Mouse (Mus musculus): ENCODE data around the gene Nlrc5.

DNA sequence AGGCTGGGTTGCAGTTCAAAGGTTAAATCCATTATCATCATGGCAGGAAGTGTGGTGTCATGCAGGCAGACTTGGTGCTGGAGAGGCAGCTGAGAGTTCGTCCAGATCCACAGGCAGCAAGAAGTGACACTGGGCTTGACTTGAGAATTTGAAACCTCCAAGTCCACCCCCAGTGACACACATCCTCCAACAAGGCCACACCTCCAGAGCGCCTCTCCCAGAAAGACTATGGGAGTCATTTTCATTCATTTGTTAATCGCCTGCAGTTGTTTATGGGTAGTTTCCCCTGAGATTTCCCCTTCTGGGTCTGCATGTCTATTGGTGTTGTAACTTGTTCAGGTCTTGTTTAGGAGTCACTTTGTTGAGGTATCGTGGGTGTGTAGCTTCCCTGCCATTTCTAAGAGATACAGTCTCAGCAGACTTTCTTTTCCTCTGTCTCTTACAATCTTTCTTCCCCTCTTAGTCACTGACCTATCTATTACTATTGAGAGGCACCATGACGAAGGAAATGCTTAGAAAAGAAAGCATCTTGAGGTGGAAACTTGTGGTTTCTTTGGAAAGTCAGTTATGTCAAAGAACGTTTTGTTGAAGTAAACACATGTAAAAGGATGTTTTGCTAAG lies 19.8 kb downstream of the Nlrc5 start:
- no peak for TF ChIP-seq GATA1 (IDR thresholded peaks at IDR 0.05; ENCODE audit: borderline replicate concordance, low read length)
- TF ChIP-seq FLI1 (IDR thresholded peaks at IDR 0.05; ENCODE audit: low read length), result no peak

Measured in megakaryocyte, embryonic 14.5 days (primary cell).